Mouse (Mus musculus) cortical plate, adult 2 months (tissue): ENCODE measurements at regions not wholly inside any gene's neighbourhood (a gene's known extent, or its start where the extent isn't known, plus 50 kb on each side); places are given as distances from the start of the nearest gene placed in this dataset.

Source experiments
- CTCF ChIP-seq: fragments of 200-500 bp; IDR thresholded peaks from 2 replicates; pipeline ENCODE4 v1.5.1; 2011; ENCODE audit warnings: mild to moderate bottlenecking, control low read depth, low read length; ENCODE audit not compliant: insufficient read depth; ENCODE audit errors: extremely low read depth
- POLR2A ChIP-seq: fragments of 200-500 bp; IDR thresholded peaks from 2 replicates; pipeline ENCODE4 v1.6.1; 2011; ENCODE audit warnings: mild to moderate bottlenecking, low read length, control low read depth; ENCODE audit not compliant: insufficient read depth; ENCODE audit errors: extremely low read depth

DNA sequence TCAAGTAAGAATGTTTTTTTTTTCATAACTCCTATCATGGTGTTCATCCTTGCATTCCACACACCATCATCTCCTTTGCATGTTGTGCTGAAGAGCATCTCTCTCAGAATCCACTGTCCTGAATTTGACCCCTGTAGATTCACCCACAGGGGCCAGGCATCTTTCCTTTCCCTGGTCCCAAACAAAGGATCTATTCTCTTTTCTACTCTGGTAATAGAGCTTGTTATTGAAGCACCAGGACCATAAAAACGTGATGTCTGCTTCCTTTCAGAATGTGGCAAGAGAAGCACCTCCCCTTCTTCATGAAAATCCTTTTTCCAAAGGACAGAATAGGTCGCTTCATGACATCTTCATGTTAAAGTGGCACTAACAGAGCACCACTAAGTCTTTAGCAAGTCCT is 134.4 kb downstream of the Tmem161b start:
- TF ChIP-seq CTCF: no peak
- no peak for TF ChIP-seq POLR2A
